Mouse (Mus musculus) embryonic fibroblast, embryonic 13.5 days (primary cell): ENCODE measurements at regions not wholly inside any gene's neighbourhood (a gene's known extent, or its start where the extent isn't known, plus 50 kb on each side); places are given as distances from the start of the nearest gene placed in this dataset.
A peak's percentile ranks its signal among the peaks of the same experiment; 100 is the strongest.

Source experiments
- H3K27ac ChIP-seq: 2 replicates; pipeline ENCODE4 v1.5.1; 2012; ENCODE audit warnings: low read length, control low read depth, inconsistent platforms; ENCODE audit not compliant: insufficient read depth
- H3K4me1 ChIP-seq: 2 replicates; pipeline ENCODE4 v1.6.1; 2011; ENCODE audit warnings: low read length; ENCODE audit not compliant: control insufficient read depth, insufficient read depth
- H3K4me3 ChIP-seq: 2 replicates; pipeline ENCODE4 v1.5.1; 2011; ENCODE audit warnings: mild to moderate bottlenecking, control low read depth, low read length; ENCODE audit not compliant: insufficient read depth
- CTCF ChIP-seq: IDR thresholded peaks from 2 replicates; pipeline ENCODE4 v1.5.1; 2011; ENCODE audit warnings: mild to moderate bottlenecking, control low read depth, low read length, moderate library complexity, borderline replicate concordance; ENCODE audit not compliant: insufficient read depth
- POLR2A ChIP-seq: IDR thresholded peaks from 2 replicates; pipeline ENCODE4 v1.6.1; 2011; ENCODE audit warnings: low read depth, mild to moderate bottlenecking, control low read depth, low read length, moderate library complexity

GRCm38 (mm10) chr2:33977576-33978352, 90.0 kb upstream of the Mvb12b start:
- no peak overlapping the region for H3K4me3 ChIP-seq
- H3K27ac ChIP-seq = no peak overlapping the region
- no peaks in the 10 kb centered on the region for H3K4me1 ChIP-seq
- TF ChIP-seq CTCF = no peak
- TF ChIP-seq POLR2A = no peak

GRCm38 (mm10) chr2:33977151-33977550, 89.4 kb upstream of the Mvb12b start:
- Histone ChIP-seq H3K27ac (no peak overlapping the region), H3K4me1 (no peaks in the 10 kb centered on the region), H3K4me3 (no peak overlapping the region)
- TF ChIP-seq POLR2A (no peak), CTCF (no peak)

GRCm38 (mm10) chr2:33976183-33976582, 88.4 kb upstream of the Mvb12b start:
- no peak for TF ChIP-seq CTCF
- no peak for TF ChIP-seq POLR2A
- Histone ChIP-seq H3K27ac (no peak overlapping the region), H3K4me3 (no peak overlapping the region), H3K4me1 (no peaks in the 10 kb centered on the region)

GRCm38 (mm10) chr2:33975423-33976127, 87.8 kb upstream of the Mvb12b start:
- TF ChIP-seq POLR2A = no peak
- TF ChIP-seq CTCF = no peak
- Histone ChIP-seq H3K4me3 (no peak overlapping the region), H3K4me1 (no peaks in the 10 kb centered on the region), H3K27ac (no peak overlapping the region)

- Histone ChIP-seq H3K27ac (no peak overlapping the region), H3K4me3 (no peak overlapping the region), H3K4me1 (no peaks in the 10 kb centered on the region)
- TF ChIP-seq CTCF (no peak), POLR2A (no peak)
Observed at GRCm38 (mm10) chr2:33974737-33975422, 87.1 kb upstream of the Mvb12b start.

GRCm38 (mm10) chr2:33974031-33974430, 86.3 kb upstream of the Mvb12b start:
- Histone ChIP-seq H3K4me1 (no peaks in the 10 kb centered on the region), H3K4me3 (no peak overlapping the region), H3K27ac (no peak overlapping the region)
- TF ChIP-seq CTCF (no peak), POLR2A (no peak)

GRCm38 (mm10) chr2:33973213-33973834, 85.6 kb upstream of the Mvb12b start:
- no peak overlapping the region for H3K4me3 ChIP-seq
- TF ChIP-seq POLR2A (no peak), CTCF (peak; percentile 100)
- no peaks in the 10 kb centered on the region for H3K4me1 ChIP-seq
- no peak overlapping the region for H3K27ac ChIP-seq

GRCm38 (mm10) chr2:33966984-33967421, 79.3 kb upstream of the Mvb12b start:
- TF ChIP-seq CTCF (no peak), POLR2A (no peak)
- Histone ChIP-seq H3K4me1 (no peaks in the 10 kb centered on the region), H3K27ac (no peak overlapping the region), H3K4me3 (no peak overlapping the region)

- H3K27ac ChIP-seq = no peak overlapping the region
- TF ChIP-seq POLR2A = no peak
- no peak for TF ChIP-seq CTCF
- H3K4me3 ChIP-seq = no peak overlapping the region
- no peaks in the 10 kb centered on the region; the same call in 1 of the 2 replicates for H3K4me1 ChIP-seq
Observed at GRCm38 (mm10) chr2:33966389-33966983, 78.7 kb upstream of the Mvb12b start.
